Mouse (Mus musculus) heart, postnatal 4 days (tissue): Measurements from ENCODE around the gene Dgkz. TPM values are rescaled to one million over a fixed set of nuclear protein-coding genes. Genes with fewer than 3 reads are reported as not detected.
A peak's percentile ranks its signal among the peaks of the same experiment; 100 is the strongest.

ENCODE experiments used
- DNase-seq: peaks from one replicate; pipeline ENCODE4 v3.0.0; 2021
- total RNA-seq, 2 experiments: library from RNA; stranded (reverse); gene quantifications; 2 replicates each; pipeline ENCODE4 v1.2.3; 2021

The Dgkz gene
- total RNA-seq, 2 experiments from 2014 or later, result 76.6 to 80.9 TPM

GRCm38 (mm10) chr2:91934826-91935525 is 40.7 kb downstream of the Dgkz start:
- DNase-seq, result no peak

- no peak for DNase-seq
Measured at GRCm38 (mm10) chr2:91934016-91934415, 41.6 kb downstream of the Dgkz start.

DNA sequence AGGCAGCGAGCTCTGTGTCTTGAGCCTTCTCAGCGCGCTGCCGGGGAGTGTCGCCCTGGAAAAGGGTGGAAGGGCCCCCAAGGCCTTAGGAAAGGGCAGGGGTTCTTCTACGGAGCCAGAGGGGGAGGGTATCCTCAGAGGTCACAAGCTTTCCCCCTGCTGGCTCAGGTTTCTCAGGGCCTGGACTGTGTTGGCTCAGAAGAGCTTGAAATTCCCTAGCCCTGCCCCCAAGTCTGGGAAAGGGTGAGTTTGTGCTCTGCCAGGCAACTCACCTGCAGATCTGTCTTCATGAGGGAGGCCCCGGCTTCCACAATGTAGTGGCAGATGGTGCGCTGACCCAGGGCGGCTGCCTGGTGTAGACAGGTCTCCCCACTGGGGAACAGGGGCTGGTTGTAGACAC is 42.2 kb downstream of the Dgkz start:
- no peak for DNase-seq

DNA sequence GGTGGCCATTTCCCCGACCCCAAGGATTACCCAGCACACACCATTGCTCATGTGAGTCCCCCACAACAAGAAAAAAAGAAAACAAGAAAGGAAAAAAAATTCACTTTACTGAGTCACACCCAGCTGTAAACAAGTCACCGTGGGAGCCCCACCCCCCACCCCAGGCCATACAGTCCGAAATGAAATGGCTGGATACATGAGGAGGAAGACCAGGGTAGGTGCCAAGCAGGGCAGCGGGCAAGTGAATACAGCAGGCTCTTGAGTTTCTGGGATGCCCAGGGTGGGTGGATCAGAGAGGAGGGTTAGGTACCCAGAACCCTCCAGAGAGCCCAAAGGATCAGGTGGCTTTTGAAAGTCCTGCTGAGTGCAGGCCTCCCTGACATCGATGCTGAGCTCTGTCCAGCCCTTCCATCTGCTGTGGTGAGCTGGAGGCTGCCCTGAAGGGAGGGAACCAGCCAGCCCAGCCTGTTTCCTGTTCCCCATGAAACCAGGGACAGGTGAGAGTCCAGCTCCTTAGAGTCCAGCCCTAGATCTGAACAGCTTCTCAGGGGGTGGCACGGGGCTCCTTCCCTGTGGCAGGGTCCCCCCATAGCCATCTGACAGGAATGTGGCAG is 42.8 kb downstream of the Dgkz start:
- DNase-seq, result peak; percentile 6

DNA sequence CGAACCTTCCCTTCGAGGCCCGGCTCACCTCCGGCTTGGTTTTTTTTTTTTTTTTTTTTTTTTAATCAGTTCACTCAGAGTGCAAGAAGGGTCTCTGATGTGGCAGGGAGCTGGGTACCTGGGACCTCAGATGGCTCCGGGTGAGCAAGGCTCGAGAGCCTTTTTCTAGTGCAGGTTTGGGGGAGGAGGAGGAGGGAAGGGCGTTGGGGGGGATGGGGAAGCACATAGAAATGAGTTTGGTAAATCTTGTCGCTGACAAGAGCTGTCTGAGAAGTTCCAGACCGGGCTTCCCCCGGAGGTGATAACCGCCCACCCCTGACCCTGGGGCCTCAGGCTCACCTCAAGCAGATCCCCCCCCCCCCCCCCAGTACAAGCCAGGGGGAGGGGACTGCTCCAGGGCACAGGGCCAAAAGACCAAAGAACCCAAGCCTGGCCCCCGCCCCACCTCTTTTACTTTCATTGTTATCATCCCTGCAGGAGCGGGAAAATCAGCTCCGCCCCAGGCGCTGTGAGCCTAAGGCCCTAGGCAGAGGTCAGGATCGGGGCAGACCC is 43.4 kb downstream of the Dgkz start, which contains the start of gene Mdk:
Gene Mdk, minus strand, starts transcription at position 138 of the 552 bp plus-strand sequence.
- DNase-seq, result no peak

DNA sequence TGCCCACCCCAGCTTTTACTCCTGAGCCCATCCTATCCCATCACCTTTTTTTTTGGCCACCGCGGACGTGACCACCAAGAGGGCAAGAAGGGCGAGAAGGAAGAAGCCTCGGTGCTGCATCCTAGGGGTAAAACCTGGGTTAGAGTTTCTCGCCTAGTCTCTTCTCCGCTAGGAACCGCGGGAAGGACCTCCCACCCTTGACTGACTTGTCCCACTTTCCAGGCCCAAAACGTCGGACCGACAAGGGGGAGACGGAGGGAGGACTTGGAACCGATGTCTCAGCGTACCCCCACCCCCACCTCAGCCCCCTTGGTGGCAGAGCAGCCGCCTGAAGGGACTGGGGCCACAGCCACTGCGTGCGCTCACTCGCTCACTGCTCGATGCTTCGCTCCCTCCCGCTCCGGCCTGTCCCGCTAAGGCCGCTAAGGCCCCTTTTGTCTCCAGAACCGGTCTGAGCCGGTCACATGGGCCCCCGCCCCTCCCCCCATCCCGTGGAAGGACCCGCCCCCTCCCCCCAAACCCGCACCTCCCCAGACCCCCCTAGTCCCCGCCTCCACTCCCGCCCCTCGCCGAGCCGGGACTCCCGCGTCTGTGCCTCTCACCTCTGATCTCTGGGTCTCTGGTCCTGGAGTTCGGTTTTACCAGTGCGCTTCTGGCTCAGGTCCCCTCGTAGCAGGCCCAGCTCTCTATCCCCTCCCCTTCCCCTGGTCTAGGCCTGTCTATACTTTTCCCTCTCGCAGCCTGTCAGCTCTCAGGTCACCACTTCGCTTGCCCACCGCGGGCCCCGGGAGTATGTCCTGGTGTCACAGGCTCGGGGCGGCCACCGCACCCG is 44.1 kb downstream of the Dgkz start:
- DNase-seq, result peak; percentile 71

DNA sequence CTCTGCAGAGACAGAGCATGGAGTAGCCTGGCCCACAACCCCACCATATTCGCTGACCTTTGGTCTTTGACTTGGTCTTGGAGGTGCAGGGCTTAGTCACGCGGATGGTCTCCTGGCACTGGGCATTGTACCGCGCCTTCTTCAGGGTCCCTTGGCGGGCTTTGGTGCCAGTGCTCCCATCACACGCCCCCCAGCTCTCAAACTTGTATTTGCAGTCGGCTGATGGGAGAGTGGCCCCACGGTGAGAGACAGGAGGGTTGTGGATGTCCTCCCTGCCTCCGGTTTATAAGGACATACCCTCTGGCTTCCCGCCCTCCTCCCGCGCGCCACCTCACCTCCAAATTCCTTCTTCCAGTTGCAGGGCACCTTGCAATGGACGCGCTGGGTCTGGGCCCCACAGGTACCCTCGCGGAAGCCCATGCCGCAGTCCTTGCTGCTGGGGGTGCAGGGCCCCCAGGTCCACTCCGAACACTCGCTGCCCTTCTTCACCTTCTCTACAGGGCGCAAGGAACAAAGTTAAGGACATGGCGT is 44.8 kb downstream of the Dgkz start:
- DNase-seq, result no peak

GRCm38 (mm10) chr2:91929936-91930335 is 45.7 kb downstream of the Dgkz start:
- DNase-seq, result peak; percentile 81

- DNase-seq, result no peak
Measured at GRCm38 (mm10) chr2:91929455-91929854, 46.2 kb downstream of the Dgkz start.

GRCm38 (mm10) chr2:91928534-91929350 is 46.9 kb downstream of the Dgkz start:
- no peak for DNase-seq

- DNase-seq, result peak; percentile 86
Measured at GRCm38 (mm10) chr2:91927826-91928533, 47.7 kb downstream of the Dgkz start.

GRCm38 (mm10) chr2:91926949-91927348 is 48.7 kb downstream of the Dgkz start, which contains the start of gene Chrm4:
TSS of gene Chrm4 (plus strand) at chr2:91927249.
- DNase-seq, result no peak

- no peak for DNase-seq
Measured at GRCm38 (mm10) chr2:91925442-91925841, 50.2 kb downstream of the Dgkz start.

DNA sequence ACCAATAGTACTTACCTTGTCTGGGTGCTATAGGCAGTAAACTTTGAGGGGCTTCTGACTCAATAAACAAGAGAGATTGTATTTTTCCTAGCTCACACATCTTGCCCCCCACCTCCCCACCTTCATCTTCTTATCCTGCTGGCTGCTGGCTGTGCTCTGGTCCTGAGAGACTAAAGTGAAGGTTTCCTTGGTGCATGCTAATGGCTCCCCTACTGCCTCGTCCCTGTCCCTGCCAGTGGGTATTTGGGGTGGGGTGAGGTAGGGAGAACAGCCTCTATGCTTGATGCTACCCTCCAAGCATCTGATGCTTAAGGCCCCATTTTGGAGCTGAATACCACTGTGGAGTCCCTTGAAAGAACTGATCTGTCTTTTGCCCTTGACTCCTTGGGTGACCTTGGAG is 50.9 kb downstream of the Dgkz start:
- no peak for DNase-seq

GRCm38 (mm10) chr2:91923415-91924337 is 52.0 kb downstream of the Dgkz start:
- DNase-seq, result peak; percentile 83

DNA sequence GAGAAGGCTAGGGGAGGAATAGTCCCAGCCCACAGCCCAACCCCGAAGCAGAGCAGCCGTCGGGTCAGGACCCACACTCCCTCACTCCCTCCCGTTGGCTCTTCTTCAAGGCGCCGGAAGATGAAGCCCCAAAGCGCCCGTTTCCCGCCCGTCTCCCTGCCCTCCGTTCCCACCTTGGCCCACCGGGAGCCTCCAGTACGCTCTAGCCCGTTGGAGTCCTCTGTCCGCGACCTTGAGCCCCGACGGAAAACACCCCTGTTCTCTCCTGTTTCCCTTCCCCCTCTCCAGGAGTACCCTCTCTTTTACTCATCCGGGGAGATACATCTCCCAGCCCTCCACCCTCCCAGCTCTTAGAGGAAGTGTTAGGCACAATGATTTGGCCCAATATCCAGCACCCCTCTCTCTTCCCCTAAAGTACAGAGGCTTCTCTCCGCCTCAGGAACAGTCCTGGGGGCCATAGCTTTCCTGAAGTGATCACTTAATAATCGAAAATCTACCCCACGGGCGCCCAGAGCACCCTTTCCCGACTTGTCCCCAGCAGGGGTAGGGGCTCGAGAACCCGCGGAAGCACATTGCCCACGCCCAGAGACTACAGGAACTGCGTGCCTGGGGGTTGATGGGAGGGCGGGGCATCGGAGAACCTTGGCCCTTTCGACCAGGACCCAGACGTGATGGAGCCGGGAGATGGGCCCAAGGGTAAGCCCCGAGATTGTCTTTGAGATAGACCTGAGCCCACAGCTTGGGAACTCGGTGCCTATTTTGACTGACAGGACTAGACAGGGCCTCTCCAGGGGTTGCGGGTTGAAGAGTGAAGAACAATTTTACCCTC is 52.9 kb downstream of the Dgkz start:
- DNase-seq, result no peak

DNA sequence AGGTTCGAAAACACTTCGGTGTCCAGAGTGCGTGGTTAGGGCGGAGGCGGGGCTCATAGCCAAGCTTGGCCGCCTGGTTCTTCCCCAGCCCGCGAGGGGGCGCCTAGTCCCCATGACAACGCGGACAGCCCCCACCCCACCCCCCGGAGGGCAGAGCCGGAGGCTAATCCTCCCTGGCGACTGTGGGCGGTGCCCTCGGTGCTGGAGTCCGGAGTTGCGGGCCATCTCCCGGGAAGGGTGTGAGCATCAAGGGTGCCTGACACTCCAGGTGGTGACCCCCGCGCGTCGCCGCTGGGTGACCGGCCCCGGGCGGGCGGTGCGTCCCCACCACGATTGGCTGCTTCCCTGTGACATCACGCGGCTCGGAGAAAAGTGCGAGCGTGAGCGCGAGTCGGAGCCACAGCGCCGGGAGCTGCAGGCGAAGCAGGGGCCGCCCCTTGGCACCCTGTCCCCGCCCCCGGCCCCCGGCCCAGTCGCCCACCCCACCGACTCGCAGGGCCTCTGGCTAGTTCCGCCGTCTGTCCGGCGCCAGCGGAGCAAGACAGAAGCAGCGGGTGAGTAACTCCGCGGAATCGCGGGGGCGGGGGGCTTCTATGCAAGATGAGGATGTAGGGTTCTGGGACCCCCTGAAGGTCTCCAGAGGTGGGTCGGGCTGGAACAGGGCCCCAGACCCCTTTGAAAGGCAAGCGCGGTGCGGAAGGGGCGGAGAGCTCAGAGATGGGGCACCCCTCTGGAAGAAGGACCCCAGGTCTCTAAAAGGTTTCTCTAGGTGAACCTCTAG is 53.7 kb downstream of the Dgkz start:
- DNase-seq, result peak; percentile 69

GRCm38 (mm10) chr2:91921181-91921789 is 54.4 kb downstream of the Dgkz start:
- peak; percentile 90 for DNase-seq
